Mouse (Mus musculus) heart, adult 11 months (tissue): ENCODE measurements around the gene Gm10487.
"Not testable (repeated sequence)": the region's sequence is repeated elsewhere in the genome, so short reads cannot be mapped to it uniquely, and the experiment has no call there.

Experiments
- DNase-seq: peaks from one replicate; pipeline ENCODE4 v3.0.0; 2022

The Gm10487 gene

GRCm38 (mm10) chrX:30843369-30843768, at the start of gene Gm10487:
Gene Gm10487, minus strand, starts transcription at chrX:30843469.
- DNase-seq = not testable (repeated sequence)
